In genomic region chr19:16436335-16437169, GRCm38 (mm10) we compare ENCODE assay signal across 8 mouse cellular contexts. TPM values are rescaled to one million over a fixed set of nuclear protein-coding genes. Genes with fewer than 3 reads are reported as not detected.
DNase-seq lines count a peak whose midpoint lies in the region; ATAC-seq lines count a peak whose summit lies in the region.

No protein-coding gene starts in this region.

- H3K4me1 ChIP-seq in embryonic facial prominence, embryonic 12.5 days, result peaks cover 26% of the 10 kb centered on the region
- H3K4me1 ChIP-seq in limb, embryonic 13.5 days, result peaks cover 29% of the 10 kb centered on the region
- H3K4me1 ChIP-seq in midbrain, embryonic 11.5 days (ENCODE audit: control insufficient read depth, insufficient read depth, low read length), result peaks cover 19% of the 10 kb centered on the region

- DNase-seq in adrenal gland, adult (ENCODE audit: inconsistent age in 2 of 2, low spot score in 1 of 2), result peak; percentile 62 to 81
- DNase-seq in adrenal gland, adult 8-10 months, result no peak
- peak; percentile 26 for DNase-seq in CD4-positive helper T cell, adult 2 months (ENCODE audit: low read depth, low spot score)
- peak; percentile 20 for DNase-seq in heart, postnatal 4 days
- peak; percentile 92 for DNase-seq in midbrain, embryonic 11.5 days (ENCODE audit: low spot score, missing footprints)
- peak; percentile 10 for DNase-seq in thymus, postnatal 0 days (ENCODE audit: low spot score)

- WGBS in embryonic facial prominence, embryonic 12.5 days, result 2% methylated on average over 61 of the region's 61 CpGs
- WGBS in limb, embryonic 13.5 days, result 2% methylated on average over 61 of the region's 61 CpGs
- WGBS in midbrain, embryonic 11.5 days, result 2% methylated on average over 61 of the region's 61 CpGs

- H3K4me2 ChIP-seq in embryonic facial prominence, embryonic 12.5 days (replicated peaks), result peak overlapping the region; percentile 72
- H3K4me2 ChIP-seq in limb, embryonic 13.5 days (replicated peaks), result peak overlapping the region; percentile 85
- H3K4me2 ChIP-seq in midbrain, embryonic 11.5 days, result peak overlapping the region; percentile 67

- 0 out of 2 replicates have a peak, but pooled peaks have one; percentile 7 for ATAC-seq in embryonic facial prominence, embryonic 12.5 days (ENCODE audit: insufficient number of reproducible peaks, insufficient read depth, low FRiP score, low TSS enrichment)
- no peak for ATAC-seq in limb, embryonic 13.5 days (ENCODE audit: low FRiP score, low read depth)
- ATAC-seq in midbrain, embryonic 11.5 days (ENCODE audit: low FRiP score), result peak; percentile 25

- 0 out of 2 replicates have a peak overlapping the region, but pooled peaks have one; percentile 28 for H3K9ac ChIP-seq in embryonic facial prominence, embryonic 12.5 days
- peak overlapping the region; percentile 61 for H3K9ac ChIP-seq in limb, embryonic 13.5 days
- peak overlapping the region; percentile 33 for H3K9ac ChIP-seq in midbrain, embryonic 11.5 days (ENCODE audit: low read length)

- no peaks in the 10 kb centered on the region for H3K9me3 ChIP-seq in embryonic facial prominence, embryonic 12.5 days
- H3K9me3 ChIP-seq in limb, embryonic 13.5 days, result no peaks in the 10 kb centered on the region
- no peaks in the 10 kb centered on the region for H3K9me3 ChIP-seq in midbrain, embryonic 11.5 days (ENCODE audit: control insufficient read depth, low read length)

- H3K36me3 ChIP-seq in embryonic facial prominence, embryonic 12.5 days, result no peaks in the 10 kb centered on the region
- H3K36me3 ChIP-seq in limb, embryonic 13.5 days, result no peaks in the 10 kb centered on the region
- no peaks in the 10 kb centered on the region for H3K36me3 ChIP-seq in midbrain, embryonic 11.5 days (ENCODE audit: control insufficient read depth, insufficient read depth, low read length)

- peak overlapping the region; percentile 43 for H3K4me3 ChIP-seq in embryonic facial prominence, embryonic 12.5 days
- H3K4me3 ChIP-seq in limb, embryonic 13.5 days, result peak overlapping the region; percentile 46
- H3K4me3 ChIP-seq in midbrain, embryonic 11.5 days (ENCODE audit: low read depth, low read length), result peak overlapping the region; percentile 35

- peaks cover 44% of the 10 kb centered on the region for H3K27me3 ChIP-seq in embryonic facial prominence, embryonic 12.5 days
- H3K27me3 ChIP-seq in limb, embryonic 13.5 days, result peaks cover 60% of the 10 kb centered on the region
- H3K27me3 ChIP-seq in midbrain, embryonic 11.5 days (ENCODE audit: control insufficient read depth, insufficient read depth, low read length), result peaks cover 34% of the 10 kb centered on the region

- no peak overlapping the region for H3K27ac ChIP-seq in embryonic facial prominence, embryonic 12.5 days
- H3K27ac ChIP-seq in limb, embryonic 13.5 days, result no peak overlapping the region
- no peak overlapping the region for H3K27ac ChIP-seq in midbrain, embryonic 11.5 days (ENCODE audit: low read depth, low read length)

RNA-seq across cellular contexts. Expression of gene Gna14, which starts 1.0 kb away (rescaled TPM):
- total RNA-seq in adrenal gland, adult 8-10 months (2022), result 10 to 100 TPM; 31.3 to 67.6 (median 48.9) TPM
- 0.83 and 0.99 TPM in 2 replicates for polyA plus RNA-seq in embryonic facial prominence, embryonic 12.5 days (2016; fragmentation: Nextera tagmentation; extraction: Ambion mirVana)
- 1 to 10 TPM in 1 of 2 experiments, under 1 TPM in 1; 0.59 to 1.2 TPM for total RNA-seq in heart, postnatal 4 days (2021)
- 1.5 and 2.1 TPM in 2 replicates for polyA plus RNA-seq in limb, embryonic 13.5 days (2015; fragmentation: Nextera tagmentation; extraction: Ambion mirVana)
- 0.18 and 0.51 TPM in 2 replicates for polyA plus RNA-seq in midbrain, embryonic 11.5 days (2014; fragmentation: Nextera tagmentation; extraction: Ambion mirVana)
- polyA plus RNA-seq in thymus, postnatal 0 days (2015; fragmentation: Nextera tagmentation; extraction: Ambion mirVana), result 1.2 and 1.3 TPM in 2 replicates
